Mouse (Mus musculus): ENCODE measurements around the gene Aldh3b3.
"Not testable (repeated sequence)": the region's sequence is repeated elsewhere in the genome, so short reads cannot be mapped to it uniquely, and the experiment has no call there.

DNA sequence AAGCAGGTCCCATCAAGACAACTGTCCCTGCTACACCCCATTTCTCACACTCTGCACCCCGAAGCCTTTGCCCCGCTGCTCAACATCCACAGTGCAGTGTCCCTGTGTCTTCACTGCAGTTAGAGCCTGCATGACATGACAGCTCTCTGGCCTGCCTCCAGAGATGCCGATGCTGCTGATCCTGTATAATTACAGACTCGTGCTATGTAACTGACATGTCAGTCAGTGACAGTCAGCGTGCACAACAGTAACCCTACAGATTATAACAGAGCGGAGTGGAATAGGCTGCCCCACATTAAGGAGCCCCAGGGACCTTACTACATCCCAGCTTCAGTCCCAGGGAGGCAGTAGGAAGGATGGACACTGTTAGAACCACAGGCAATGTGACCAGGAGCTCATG lies 3.4 kb downstream of the Aldh3b3 start:
- TF ChIP-seq CTCF (IDR thresholded peaks at IDR 0.05; ENCODE audit: low read depth, low read length); POLR2A (IDR thresholded peaks at IDR 0.05; ENCODE audit: insufficient read depth, low read length); EP300 (IDR thresholded peaks at IDR 0.05; ENCODE audit: insufficient read depth, low read depth, low read length): not testable (repeated sequence)
